Mouse (Mus musculus) adrenal gland, postnatal 25 days (tissue): ENCODE data around the gene Lbx1. TPM values are rescaled to one million over a fixed set of nuclear protein-coding genes. Genes with fewer than 3 reads are reported as not detected.

Experiments
- DNase-seq: peaks from one replicate; pipeline ENCODE4 v3.0.0; 2021; ENCODE audit warnings: mixed read lengths
- total RNA-seq: library from RNA; stranded (reverse); gene quantifications from 2 replicates; pipeline ENCODE4 v1.2.3, GENCODE M21; 2021

The Lbx1 gene
- total RNA-seq, 1 experiment from 2014 or later: not detected

DNA sequence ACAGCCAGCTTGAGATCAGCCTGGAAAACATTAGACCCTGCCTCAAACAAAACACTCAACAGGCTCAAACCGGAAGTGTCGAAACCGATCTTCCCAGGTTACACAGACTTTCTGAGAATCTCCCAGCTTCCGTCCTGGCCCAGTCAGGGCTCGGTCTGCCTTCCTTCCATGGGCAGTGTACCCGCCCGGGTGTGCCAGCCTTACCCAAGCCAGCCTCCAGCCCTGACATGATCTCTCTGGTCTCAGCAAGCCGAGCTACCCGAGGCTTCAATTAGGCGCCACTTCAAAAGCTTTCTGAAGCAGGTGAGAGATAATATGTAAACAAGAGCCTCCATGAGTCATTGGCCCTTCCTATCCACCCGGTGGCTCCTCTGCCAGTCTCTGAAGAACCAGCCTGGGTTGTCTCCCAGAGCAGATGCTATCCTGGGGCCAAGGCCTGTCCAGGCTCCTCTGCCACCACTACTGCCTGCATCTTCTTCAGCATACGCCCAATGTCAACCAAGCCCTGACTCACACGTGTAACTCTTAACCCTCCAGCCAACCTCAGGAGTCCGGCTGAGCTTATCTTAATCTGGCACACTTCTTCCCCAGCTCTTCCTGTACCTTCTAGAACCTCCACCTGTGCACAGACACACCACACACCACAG, 25.7 kb downstream of the Lbx1 start:
- no peak for DNase-seq

DNA sequence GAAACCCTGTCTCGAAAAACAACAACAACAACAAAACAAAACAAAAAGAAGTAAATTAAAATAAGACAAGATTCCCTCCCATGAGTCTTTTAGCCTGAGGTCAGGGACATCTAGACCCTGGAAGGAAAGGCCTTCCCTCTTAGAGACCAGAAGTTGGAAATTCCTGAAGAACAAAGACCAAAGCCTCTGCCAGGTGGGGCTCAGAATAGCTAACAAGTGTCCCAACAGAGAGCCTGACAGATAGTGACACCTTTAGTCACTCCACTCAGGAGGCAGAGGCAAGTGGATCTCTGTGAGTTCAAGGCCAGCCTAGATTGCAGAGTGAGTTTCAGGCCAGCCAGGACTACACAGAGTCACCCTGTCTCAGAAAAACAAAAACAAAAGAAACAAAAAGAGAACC, 26.4 kb downstream of the Lbx1 start:
- no peak for DNase-seq

DNA sequence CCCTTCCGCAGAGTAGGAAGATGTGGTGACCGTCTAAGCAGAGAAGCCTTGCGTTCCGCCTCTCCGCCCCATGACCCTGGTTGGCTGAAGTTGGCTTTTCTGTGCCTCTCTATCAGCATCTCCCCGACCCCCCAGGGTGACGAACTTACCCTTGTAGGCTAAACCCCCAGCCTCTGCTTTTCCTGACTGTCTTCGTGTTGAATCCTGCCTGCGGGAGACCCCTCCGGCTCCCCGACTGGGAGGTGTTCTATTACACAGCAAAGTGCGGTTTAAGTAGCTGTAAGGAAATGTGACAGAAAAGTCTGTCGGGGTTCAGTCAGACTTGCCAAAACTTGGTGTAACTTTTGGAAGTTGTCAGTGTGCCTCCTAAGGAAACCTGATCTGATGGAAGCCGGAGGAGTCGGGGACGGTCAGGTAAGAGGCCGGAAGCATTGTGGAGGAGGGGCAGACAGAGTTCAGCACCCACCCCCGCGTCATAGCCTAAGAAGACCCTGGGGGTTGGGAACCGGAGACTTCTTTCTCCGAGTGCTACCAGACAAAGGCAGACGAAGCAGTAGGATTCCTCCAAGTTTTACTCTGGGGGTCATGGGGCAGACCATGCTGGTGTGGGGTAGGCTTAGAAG, 27.1 kb downstream of the Lbx1 start:
- no peak for DNase-seq

DNA sequence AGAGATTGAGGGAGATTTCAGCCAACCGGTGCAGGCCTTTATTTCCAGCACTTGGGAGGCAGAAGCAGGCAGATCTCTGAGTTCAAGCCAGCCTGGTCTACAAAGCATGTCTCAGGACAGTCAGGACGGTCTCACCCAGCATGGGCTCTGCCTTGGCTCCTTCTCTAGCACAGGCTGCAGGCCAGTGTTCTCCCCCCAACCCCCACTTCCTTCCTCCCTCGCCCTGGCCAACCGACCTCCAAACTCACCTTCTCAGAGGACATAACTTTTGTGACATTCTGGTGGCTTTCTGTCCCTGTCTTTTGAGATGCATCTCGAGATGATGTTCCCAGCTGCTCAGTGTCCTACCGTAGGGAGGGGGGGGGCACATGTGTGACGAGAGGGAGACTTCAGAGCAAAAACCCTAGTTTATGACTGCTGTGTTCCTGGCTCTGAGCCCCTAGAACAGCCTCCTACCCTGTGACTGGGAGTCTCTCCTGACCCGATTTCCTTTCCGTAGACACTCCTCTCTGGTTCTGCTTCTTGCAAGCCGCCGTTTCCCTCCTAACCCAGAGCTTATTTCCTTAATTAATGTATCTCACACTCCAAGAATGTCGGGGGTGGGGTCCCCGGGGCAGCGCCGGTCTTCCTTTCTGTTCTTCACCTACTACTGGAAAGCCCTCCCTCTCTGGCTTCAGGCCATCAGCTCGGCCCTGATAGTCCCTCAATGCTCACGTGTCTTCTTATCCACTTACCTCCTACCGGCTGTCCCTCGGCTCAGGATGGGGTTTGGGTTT, 27.8 kb downstream of the Lbx1 start:
- DNase-seq: no peak

GRCm38 (mm10) chr19:45207153-45207552, 28.5 kb downstream of the Lbx1 start:
- DNase-seq: no peak

DNA sequence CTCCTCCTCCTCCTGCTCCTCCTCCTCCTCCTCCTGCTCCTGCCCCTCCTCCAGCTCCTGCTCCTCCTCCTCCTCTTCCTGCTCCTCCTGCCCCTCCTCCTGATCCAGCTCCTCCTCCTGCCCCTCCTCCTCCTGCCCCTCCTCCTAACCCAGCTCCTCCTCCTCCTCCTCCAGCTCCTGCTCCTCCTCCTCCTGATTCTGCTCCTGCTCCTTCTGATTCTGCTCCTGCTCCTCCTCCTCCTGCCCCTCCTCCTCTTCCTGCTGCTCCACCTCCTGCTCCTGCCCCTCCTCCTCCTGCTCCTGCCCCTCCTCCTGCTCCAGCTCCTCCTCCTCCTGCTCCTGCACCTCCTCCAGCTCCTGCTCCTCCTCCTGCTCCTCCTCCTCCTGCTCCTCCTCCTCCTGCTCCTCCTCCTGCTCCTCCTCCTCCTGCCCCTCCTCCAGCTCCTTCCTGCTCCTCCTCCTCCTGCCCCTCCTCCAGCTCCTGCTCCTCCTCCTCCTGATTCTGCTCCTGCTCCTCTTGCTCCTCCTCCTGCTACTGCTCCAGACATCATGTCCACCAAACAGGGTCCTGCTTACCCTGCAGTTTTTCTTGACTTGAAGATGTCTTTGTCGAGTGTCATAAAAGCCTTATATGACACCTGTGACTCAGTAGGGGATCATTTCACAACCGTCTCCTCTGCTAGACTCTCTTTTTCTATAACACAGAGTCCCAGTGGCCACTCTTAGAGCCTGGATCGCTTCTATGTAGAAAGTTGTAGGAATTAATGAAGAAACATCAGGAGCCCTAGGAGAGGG, 30.1 kb downstream of the Lbx1 start:
- no peak for DNase-seq

GRCm38 (mm10) chr19:45196967-45197366, 38.6 kb downstream of the Lbx1 start:
- no peak for DNase-seq

DNA sequence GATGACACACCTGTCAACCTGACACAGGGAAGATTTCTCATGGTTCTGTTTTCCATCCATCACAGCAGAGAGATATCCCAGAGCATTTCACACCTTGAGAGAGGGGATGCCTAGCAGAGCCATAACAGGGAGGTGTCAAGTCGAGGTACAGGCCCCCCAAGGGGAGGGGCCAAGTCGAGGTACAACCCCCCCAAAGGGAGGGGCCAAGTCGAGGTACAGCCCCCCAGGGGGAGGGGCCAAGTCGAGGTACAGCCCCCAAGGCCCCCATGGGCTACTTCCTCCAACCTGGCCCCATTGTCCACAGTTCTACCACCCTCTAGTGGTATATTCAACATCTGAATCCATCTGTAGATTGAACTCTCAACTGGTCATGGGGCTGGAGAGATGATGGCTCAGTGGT, 41.0 kb downstream of the Lbx1 start:
- no peak for DNase-seq

Other genes starting within 250 kb of the Lbx1 start
- 7.0 and 8.1 TPM in 2 replicates for gene Sema4g, start 246.7 kb downstream of the Lbx1 start, total RNA-seq
- 36.7 and 39.3 TPM in 2 replicates for gene Twnk, start 230.1 kb downstream of the Lbx1 start, total RNA-seq
- 47.9 and 53.7 TPM in 2 replicates for gene Mrpl43, start 229.4 kb downstream of the Lbx1 start, total RNA-seq
- gene Lzts2, start 221.4 kb downstream of the Lbx1 start, total RNA-seq: 83.2 and 101 TPM in 2 replicates
- gene Pdzd7, start 190.1 kb downstream of the Lbx1 start, total RNA-seq: 0.52 TPM in 1 of 2 replicates, not detected in the other
- 49.3 and 65.0 TPM in 2 replicates for gene Sfxn3, start 188.3 kb downstream of the Lbx1 start, total RNA-seq
- 3.9 and 5.6 TPM in 2 replicates for gene Kazald1, start 160.6 kb downstream of the Lbx1 start, total RNA-seq
- gene Tlx1, start 85.1 kb downstream of the Lbx1 start, total RNA-seq: not detected in 2 replicates
- 32.8 and 42.6 TPM in 2 replicates for gene Btrc, start 127.9 kb upstream of the Lbx1 start, total RNA-seq